Mouse (Mus musculus) neural tube, embryonic 15.5 days (tissue): ENCODE data around the gene Gm38655. TPM values are rescaled to one million over a fixed set of nuclear protein-coding genes. Genes with fewer than 3 reads are reported as not detected.

Experiments used
- ATAC-seq: fragments of 200-750 bp; cut with Nextera tagmentation; 2 replicates; pipeline ENCODE4 v1.8.0; 2017; ENCODE audit warnings: mild to moderate bottlenecking, moderate TSS enrichment, moderate library complexity; ENCODE audit not compliant: low FRiP score
- H3K27ac ChIP-seq: fragments of 300-500 bp; sonication (generic); replicated peaks from 2 replicates; pipeline ENCODE4 v1.5.1; 2015; ENCODE audit warnings: mild to moderate bottlenecking, inconsistent platforms
- H3K27me3 ChIP-seq: fragments of 300-500 bp; sonication (generic); replicated peaks from 2 replicates; pipeline ENCODE4 v1.6.1; 2015; ENCODE audit warnings: inconsistent platforms
- H3K36me3 ChIP-seq: fragments of 300-500 bp; sonication (generic); 2 replicates; pipeline ENCODE4 v1.6.1; 2015; ENCODE audit warnings: inconsistent platforms
- H3K4me1 ChIP-seq: fragments of 300-500 bp; sonication (generic); 2 replicates; pipeline ENCODE4 v1.6.1; 2015; ENCODE audit warnings: inconsistent platforms
- H3K4me2 ChIP-seq: fragments of 300-500 bp; sonication (generic); 2 replicates; pipeline ENCODE4 v1.6.1; 2015; ENCODE audit warnings: inconsistent platforms, mild to moderate bottlenecking, moderate library complexity
- H3K4me3 ChIP-seq: fragments of 300-500 bp; sonication (generic); replicated peaks from 2 replicates; pipeline ENCODE4 v1.5.1; 2015; ENCODE audit warnings: mild to moderate bottlenecking, inconsistent platforms
- H3K9ac ChIP-seq: fragments of 300-500 bp; sonication (generic); replicated peaks from 2 replicates; pipeline ENCODE4 v1.6.1; 2015; ENCODE audit warnings: mild to moderate bottlenecking, inconsistent platforms
- H3K9me3 ChIP-seq: fragments of 300-500 bp; sonication (generic); replicated peaks from 2 replicates; pipeline ENCODE4 v1.6.1; 2016; ENCODE audit warnings: inconsistent platforms
- WGBS: fragments of 180-500 bp; shearing (Covaris S2); methylation state at CpG from one replicate; pipeline ENCODE4 v1.1.7; 2015; ENCODE audit warnings: mixed read lengths; 5-methylcytosine and 5-hydroxymethylcytosine counted together
- polyA plus RNA-seq: library from polyadenylated mRNA; unstranded; fragments of >200 nt; fragmentation: Nextera tagmentation; extraction: Ambion mirVana; gene quantifications from 2 replicates; pipeline ENCODE4 v1.2.1, GENCODE M21; 2015

Gm38655 gene
- polyA plus RNA-seq, 1 experiment from 2014 or later, result not detected

DNA sequence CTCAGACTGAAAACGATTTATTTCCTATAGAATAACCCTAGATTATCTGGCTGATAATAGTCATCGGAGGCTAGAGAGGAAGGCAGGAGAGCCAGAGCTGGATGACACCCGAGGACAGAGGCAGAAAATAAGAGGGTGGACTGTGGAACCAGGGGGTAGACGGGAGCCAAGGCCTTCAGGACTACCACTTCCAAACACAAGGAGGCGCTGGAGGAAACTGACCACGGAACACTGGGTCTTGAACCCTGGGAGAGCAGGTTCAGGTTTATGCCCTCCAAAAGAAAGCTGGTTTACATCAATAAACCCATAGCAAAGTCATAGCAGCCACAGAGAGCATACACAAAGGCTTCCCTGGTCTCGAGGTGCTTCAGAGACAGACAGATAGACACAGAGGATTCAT is 51.3 kb downstream of the Gm38655 start:
- H3K9me3 ChIP-seq, result no peaks in the 10 kb centered on the region
- no peaks in the 10 kb centered on the region for H3K36me3 ChIP-seq
- H3K4me1 ChIP-seq, result no peaks in the 10 kb centered on the region
- no peak overlapping the region for H3K9ac ChIP-seq
- no peak overlapping the region for H3K4me3 ChIP-seq
- WGBS, result 26% methylated on average over 7 of the region's 7 CpGs
- no peak for ATAC-seq
- peaks cover 17% of the 10 kb centered on the region; the same call in 1 of the 2 replicates for H3K27me3 ChIP-seq
- H3K4me2 ChIP-seq, result no peak overlapping the region
- H3K27ac ChIP-seq, result no peak overlapping the region

Other genes starting within 250 kb of the Gm38655 start
- 82.3 and 87.2 TPM in 2 replicates for gene Mapk8ip3, start 238.5 kb downstream of the Gm38655 start, polyA plus RNA-seq
- gene Jpt2, start 214.8 kb downstream of the Gm38655 start, polyA plus RNA-seq, result 81.4 and 102 TPM in 2 replicates
- gene Cramp1l, start 159.7 kb downstream of the Gm38655 start, polyA plus RNA-seq, result 5.3 and 5.5 TPM in 2 replicates
- gene Ift140, start 159.4 kb downstream of the Gm38655 start, polyA plus RNA-seq, result 15.7 and 18.6 TPM in 2 replicates
- 11.4 and 13.3 TPM in 2 replicates for gene Tmem204, start 91.9 kb downstream of the Gm38655 start, polyA plus RNA-seq
- gene Telo2, start 59.5 kb downstream of the Gm38655 start, polyA plus RNA-seq, result 56.5 and 57.6 TPM in 2 replicates
- gene Ptx4, start 54.7 kb downstream of the Gm38655 start, polyA plus RNA-seq, result 0.13 TPM in 1 of 2 replicates, not detected in the other
- gene Clcn7, start 42.1 kb downstream of the Gm38655 start, polyA plus RNA-seq, result 25.1 and 28.7 TPM in 2 replicates
- gene Ccdc154, start 13.0 kb downstream of the Gm38655 start, polyA plus RNA-seq, result not detected in 2 replicates
- gene BC003965, start 9.1 kb upstream of the Gm38655 start, polyA plus RNA-seq, result 31.5 and 31.7 TPM in 2 replicates
- gene Unkl, start 12.9 kb upstream of the Gm38655 start, polyA plus RNA-seq, result 14.1 and 14.8 TPM in 2 replicates
- 99.6 and 110 TPM in 2 replicates for gene Gnptg, start 64.7 kb upstream of the Gm38655 start, polyA plus RNA-seq
- 57.8 and 60.2 TPM in 2 replicates for gene Tsr3, start 64.7 kb upstream of the Gm38655 start, polyA plus RNA-seq
- 9.9 and 10.3 TPM in 2 replicates for gene Baiap3, start 80.9 kb upstream of the Gm38655 start, polyA plus RNA-seq
- 400 and 434 TPM in 2 replicates for gene Ube2i, start 99.2 kb upstream of the Gm38655 start, polyA plus RNA-seq
- 0.13 and 0.14 TPM in 2 replicates for gene Prss34, start 122.9 kb upstream of the Gm38655 start, polyA plus RNA-seq
- not detected in 2 replicates for gene Prss28, start 133.2 kb upstream of the Gm38655 start, polyA plus RNA-seq
- not detected in 2 replicates for gene Prss29, start 143.2 kb upstream of the Gm38655 start, polyA plus RNA-seq
- 0.19 TPM in 1 of 2 replicates, not detected in the other for gene Tpsab1, start 170.1 kb upstream of the Gm38655 start, polyA plus RNA-seq
- gene Tpsb2, start 190.8 kb upstream of the Gm38655 start, polyA plus RNA-seq, result 1.2 and 1.8 TPM in 2 replicates
- gene Tpsg1, start 193.8 kb upstream of the Gm38655 start, polyA plus RNA-seq, result 0.34 and 0.74 TPM in 2 replicates